22 mouse cellular contexts compared by ENCODE assay signal in the genomic region with DNA sequence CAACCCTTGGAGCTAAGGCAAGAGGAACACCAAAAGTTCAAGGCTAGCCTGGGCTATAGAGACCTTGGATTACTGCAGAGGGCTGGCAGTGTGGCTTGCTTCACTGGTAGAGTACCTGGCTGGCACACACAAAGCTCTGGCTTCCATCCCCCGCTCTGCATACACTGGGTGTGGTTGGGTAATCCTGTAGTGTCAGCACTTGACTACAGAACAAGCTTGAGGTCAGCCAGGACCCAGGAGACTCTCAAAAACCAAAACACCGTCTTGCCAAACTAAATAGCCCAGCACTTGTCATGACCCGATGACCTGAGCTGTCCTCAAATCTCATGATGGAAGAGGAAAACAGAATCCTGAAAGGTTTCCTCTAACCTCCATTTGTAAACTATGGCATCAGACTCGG. TPM values are rescaled to one million over a fixed set of nuclear protein-coding genes. Genes with fewer than 3 reads are reported as not detected.
DNase-seq lines count a peak whose midpoint lies in the region; ATAC-seq lines count a peak whose summit lies in the region.
"Had no signal": no experiment of that assay in that cellular context is flagged by ENCODE, and none has a peak within 500 bp of the region (broad histone marks: within the 10 kb centered on the region; RNA-seq: fewer than 3 reads in every experiment).

No protein-coding gene starts in this region.

- H3K27me3 ChIP-seq in liver, embryonic 13.5 days = peaks cover 18% of the 10 kb centered on the region
- H3K27me3 ChIP-seq in liver, embryonic 11.5 days (replicated peaks; ENCODE audit: control insufficient read depth, insufficient read depth, low read length) = 0 out of 2 replicates have a peak, but pooled peaks cover 3% of the 10 kb centered on the region
- H3K27me3 ChIP-seq: embryonic facial prominence, embryonic 15.5 days; heart, embryonic 13.5 days; limb, embryonic 15.5 days; midbrain, embryonic 13.5 days; neural tube, embryonic 13.5 days had no signal

- no peak overlapping the region for H3K4me3 ChIP-seq in liver, embryonic 13.5 days (replicated peaks)
- H3K4me3 ChIP-seq in liver, embryonic 11.5 days (ENCODE audit: low read depth, low read length) = no peak overlapping the region
- H3K4me3 ChIP-seq: embryonic facial prominence, embryonic 15.5 days; forebrain, embryonic 10.5 days; heart, embryonic 13.5 days; layer of hippocampus, adult 2 months; limb, embryonic 15.5 days; midbrain, embryonic 13.5 days; neural tube, embryonic 13.5 days had no signal

- H3K4me2 ChIP-seq in liver, embryonic 13.5 days = no peak overlapping the region
- no peak overlapping the region for H3K4me2 ChIP-seq in liver, embryonic 11.5 days
- H3K4me2 ChIP-seq: embryonic facial prominence, embryonic 15.5 days; heart, embryonic 13.5 days; hindbrain, embryonic 14.5 days; limb, embryonic 15.5 days; midbrain, embryonic 13.5 days; neural tube, embryonic 13.5 days had no signal

- no peak overlapping the region for H3K9ac ChIP-seq in liver, embryonic 13.5 days
- H3K9ac ChIP-seq in liver, embryonic 11.5 days (ENCODE audit: low read depth, low read length) = no peak overlapping the region
- H3K9ac ChIP-seq: embryonic facial prominence, embryonic 15.5 days; forebrain, postnatal 0 days; heart, embryonic 13.5 days; hindbrain, embryonic 14.5 days; limb, embryonic 15.5 days; midbrain, embryonic 13.5 days; neural tube, embryonic 13.5 days had no signal

- peak; percentile 37 for DNase-seq in cerebellum, adult 11-12 months
- no peak for DNase-seq in cerebellum, postnatal 25 days
- no peak for DNase-seq in liver, embryonic 13.5 days
- no peak for DNase-seq in liver, embryonic 11.5 days (ENCODE audit: low spot score)
- peak; percentile 84 to 90 for DNase-seq in lung, adult 18-20 months
- DNase-seq in lung, postnatal 4 days = peak; percentile 51 to 67
- no peak for DNase-seq in embryo, embryonic 11 days
- DNase-seq: cerebellum, adult 9-11 months; forebrain, postnatal 0 days; kidney, postnatal 10 days; thymus, postnatal 14 days had no signal

- peak overlapping the region; percentile 51 for H3K27ac ChIP-seq in liver, embryonic 13.5 days
- no peak overlapping the region for H3K27ac ChIP-seq in liver, embryonic 11.5 days (ENCODE audit: low read depth, low read length)
- H3K27ac ChIP-seq: embryonic facial prominence, embryonic 15.5 days; forebrain, embryonic 10.5 days; heart, embryonic 13.5 days; hindbrain, embryonic 14.5 days; layer of hippocampus, adult 2 months; limb, embryonic 15.5 days; midbrain, embryonic 13.5 days; neural tube, embryonic 13.5 days had no signal

- peaks cover 59% of the 10 kb centered on the region for H3K4me1 ChIP-seq in liver, embryonic 13.5 days (replicated peaks)
- H3K4me1 ChIP-seq in liver, embryonic 11.5 days (replicated peaks; ENCODE audit: control insufficient read depth, insufficient read depth, low read length) = 0 out of 2 replicates have a peak, but pooled peaks cover 8% of the 10 kb centered on the region

- H3K36me3 ChIP-seq in liver, embryonic 13.5 days = peaks cover 58% of the 10 kb centered on the region
- peaks cover 16% of the 10 kb centered on the region for H3K36me3 ChIP-seq in liver, embryonic 11.5 days (ENCODE audit: control insufficient read depth, insufficient read depth, low read length)

- H3K9me3 ChIP-seq in liver, embryonic 13.5 days (replicated peaks) = no peaks in the 10 kb centered on the region
- H3K9me3 ChIP-seq in liver, embryonic 11.5 days (ENCODE audit: control insufficient read depth, low read length) = no peaks in the 10 kb centered on the region
- H3K9me3 ChIP-seq: embryonic facial prominence, embryonic 15.5 days; forebrain, embryonic 10.5 days; heart, embryonic 13.5 days; limb, embryonic 15.5 days; midbrain, embryonic 13.5 days; neural tube, embryonic 13.5 days had no signal

- WGBS in liver, embryonic 13.5 days (ENCODE audit: insufficient replicate concordance) = 77% methylated on average over 4 of the region's 4 CpGs
- 80% methylated on average over 4 of the region's 4 CpGs for WGBS in liver, embryonic 11.5 days

- no peak for ATAC-seq in liver, embryonic 13.5 days (ENCODE audit: low read depth)
- no peak for ATAC-seq in liver, embryonic 11.5 days (replicated peaks; ENCODE audit: low FRiP score)
- no peak for ATAC-seq in megakaryocyte-erythroid progenitor cell, adult 5-6 weeks (replicated peaks; ENCODE audit: low FRiP score, low TSS enrichment, poor library complexity, severe bottlenecking)
- ATAC-seq: forebrain, postnatal 0 days; midbrain, embryonic 13.5 days had no signal

RNA-seq across cellular contexts. Expression of a gene that starts 4.8 kb away (rescaled TPM):
- polyA plus RNA-seq in liver, embryonic 13.5 days (2015; fragmentation: Nextera tagmentation; extraction: Ambion mirVana) = 4.1 TPM in 2 replicates
- polyA plus RNA-seq in liver, embryonic 11.5 days (2014; fragmentation: Nextera tagmentation; extraction: Ambion mirVana) = 8.3 and 8.4 TPM in 2 replicates
- 0.11 and 7.6 TPM in 2 replicates for total RNA-seq in megakaryocyte-erythroid progenitor cell, adult 5-6 weeks (2014; fragmentation: Nextera tagmentation)
- 0.33 TPM in 1 of 2 replicates, not detected in the other for total RNA-seq in megakaryocyte-erythroid progenitor cell, adult 5-6 weeks (2017)

RNA-seq across cellular contexts. Expression of a gene that starts 10.7 kb away (rescaled TPM):
- polyA plus RNA-seq in liver, embryonic 13.5 days (2015; fragmentation: Nextera tagmentation; extraction: Ambion mirVana) = 5.1 and 8.4 TPM in 2 replicates
- 0.47 and 1.1 TPM in 2 replicates for polyA plus RNA-seq in liver, embryonic 11.5 days (2014; fragmentation: Nextera tagmentation; extraction: Ambion mirVana)
- total RNA-seq in megakaryocyte-erythroid progenitor cell, adult 5-6 weeks (2014; fragmentation: Nextera tagmentation) = not detected in 2 replicates
- total RNA-seq in megakaryocyte-erythroid progenitor cell, adult 5-6 weeks (2017) = not detected in 2 replicates
- total RNA-seq: granulocyte monocyte progenitor cell, adult 5-6 weeks; heart, postnatal 25 days; layer of hippocampus, adult 2 months had no signal
- polyA plus RNA-seq: forebrain, embryonic 10.5 days; midbrain, embryonic 13.5 days had no signal

RNA-seq across cellular contexts. Expression of a gene that starts 14.2 kb away (rescaled TPM):
- 18.8 and 20.3 TPM in 2 replicates for polyA plus RNA-seq in liver, embryonic 13.5 days (2015; fragmentation: Nextera tagmentation; extraction: Ambion mirVana)
- 23.2 and 23.6 TPM in 2 replicates for polyA plus RNA-seq in liver, embryonic 11.5 days (2014; fragmentation: Nextera tagmentation; extraction: Ambion mirVana)
- total RNA-seq in megakaryocyte-erythroid progenitor cell, adult 5-6 weeks (2014; fragmentation: Nextera tagmentation) = 15.5 and 26.4 TPM in 2 replicates
- 10.1 and 17.6 TPM in 2 replicates for total RNA-seq in megakaryocyte-erythroid progenitor cell, adult 5-6 weeks (2017)

RNA-seq across cellular contexts. Expression of a gene that starts 14.4 kb away (rescaled TPM):
- polyA plus RNA-seq in liver, embryonic 13.5 days (2015; fragmentation: Nextera tagmentation; extraction: Ambion mirVana) = 4.3 and 5.1 TPM in 2 replicates
- polyA plus RNA-seq in liver, embryonic 11.5 days (2014; fragmentation: Nextera tagmentation; extraction: Ambion mirVana) = 7.3 and 8.7 TPM in 2 replicates
- 6.8 and 6.9 TPM in 2 replicates for total RNA-seq in megakaryocyte-erythroid progenitor cell, adult 5-6 weeks (2014; fragmentation: Nextera tagmentation)
- total RNA-seq in megakaryocyte-erythroid progenitor cell, adult 5-6 weeks (2017) = 1.8 and 4.4 TPM in 2 replicates

RNA-seq across cellular contexts. Expression of a gene that starts 20.8 kb away (rescaled TPM):
- 762 and 764 TPM in 2 replicates for polyA plus RNA-seq in liver, embryonic 13.5 days (2015; fragmentation: Nextera tagmentation; extraction: Ambion mirVana)
- polyA plus RNA-seq in liver, embryonic 11.5 days (2014; fragmentation: Nextera tagmentation; extraction: Ambion mirVana) = 482 and 522 TPM in 2 replicates
- 194 and 207 TPM in 2 replicates for total RNA-seq in megakaryocyte-erythroid progenitor cell, adult 5-6 weeks (2014; fragmentation: Nextera tagmentation)
- total RNA-seq in megakaryocyte-erythroid progenitor cell, adult 5-6 weeks (2017) = 90.6 and 159 TPM in 2 replicates

Comparison
In these comparisons a context has a peak if more than half of its experiments do, and no peak if none do; other contexts are left out.
1. DNase-seq: peak in cerebellum, adult 11-12 months (single experiment), lung, adult 18-20 months (2 of 2) and lung, postnatal 4 days (2 of 2); none in cerebellum, postnatal 25 days (0 of 2), liver, embryonic 13.5 days (single experiment), liver, embryonic 11.5 days (single experiment) and embryo, embryonic 11 days (single experiment).